Comparison of ENCODE assay signal across 11 mouse cellular contexts in the genomic region with DNA sequence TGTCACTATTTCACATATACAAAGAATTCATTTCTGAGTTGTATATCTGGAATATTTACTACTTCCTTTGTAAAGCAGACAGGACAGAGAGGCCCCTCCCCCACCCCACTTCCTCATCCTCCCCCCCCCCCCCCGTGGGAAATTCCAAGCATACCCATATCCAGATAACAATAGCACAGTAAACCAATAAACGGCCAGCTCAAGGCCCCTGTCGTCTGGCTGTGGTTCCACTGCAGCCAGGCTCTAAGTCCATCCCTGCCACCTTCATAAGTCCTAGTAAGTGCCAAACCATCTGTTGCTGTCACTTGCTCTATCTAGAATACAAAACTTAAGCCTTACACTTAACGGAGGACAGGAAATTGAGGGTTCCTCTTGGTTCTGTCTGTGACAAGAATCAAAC.
DNase-seq lines count a peak whose midpoint lies in the region; ATAC-seq and TF ChIP-seq lines count a peak whose summit lies in the region.
"Had no signal": no experiment of that assay in that cellular context is flagged by ENCODE, and none has a peak within 500 bp of the region (broad histone marks: within the 10 kb centered on the region; RNA-seq: fewer than 3 reads in every experiment).

No protein-coding gene starts in this region.

- no peaks in the 10 kb centered on the region for H3K27me3 ChIP-seq in liver, embryonic 11.5 days (replicated peaks; ENCODE audit: control insufficient read depth, insufficient read depth, low read length)
- no peaks in the 10 kb centered on the region for H3K27me3 ChIP-seq in embryonic facial prominence, embryonic 14.5 days (replicated peaks; ENCODE audit: control insufficient read depth, insufficient read depth, low read length)
- H3K27me3 ChIP-seq in intestine, postnatal 0 days (replicated peaks; ENCODE audit: control insufficient read depth, insufficient read depth, low read length) = no peaks in the 10 kb centered on the region
- H3K27me3 ChIP-seq: embryonic facial prominence, embryonic 12.5 days; hindbrain, embryonic 15.5 days; liver, embryonic 15.5 days had no signal

- no peak overlapping the region for H3K4me2 ChIP-seq in liver, embryonic 11.5 days
- H3K4me2 ChIP-seq in embryonic facial prominence, embryonic 14.5 days (ENCODE audit: low read depth, low read length) = no peak overlapping the region
- no peak overlapping the region for H3K4me2 ChIP-seq in intestine, postnatal 0 days (replicated peaks; ENCODE audit: low read depth)
- H3K4me2 ChIP-seq: embryonic facial prominence, embryonic 12.5 days; hindbrain, embryonic 15.5 days; liver, embryonic 15.5 days had no signal

- H3K27ac ChIP-seq in liver, embryonic 11.5 days (ENCODE audit: low read depth, low read length) = no peak overlapping the region
- no peak overlapping the region for H3K27ac ChIP-seq in embryonic facial prominence, embryonic 14.5 days (replicated peaks; ENCODE audit: low read depth, low read length)
- H3K27ac ChIP-seq in intestine, postnatal 0 days (ENCODE audit: low read depth, low read length) = no peak overlapping the region
- H3K27ac ChIP-seq in left cerebral cortex, adult 2 months = no peak overlapping the region
- H3K27ac ChIP-seq: embryonic facial prominence, embryonic 12.5 days; hindbrain, embryonic 15.5 days; liver, embryonic 15.5 days had no signal

- no peak overlapping the region for H3K4me3 ChIP-seq in liver, embryonic 11.5 days (ENCODE audit: low read depth, low read length)
- no peak overlapping the region for H3K4me3 ChIP-seq in embryonic facial prominence, embryonic 14.5 days (ENCODE audit: low read depth, low read length)
- H3K4me3 ChIP-seq in intestine, postnatal 0 days (ENCODE audit: low read depth, low read length) = no peak overlapping the region
- no peak overlapping the region for H3K4me3 ChIP-seq in left cerebral cortex, adult 2 months
- H3K4me3 ChIP-seq: embryonic facial prominence, embryonic 12.5 days; hindbrain, embryonic 15.5 days; liver, embryonic 15.5 days had no signal

- no peak for ATAC-seq in liver, embryonic 11.5 days (replicated peaks; ENCODE audit: low FRiP score)
- no peak for ATAC-seq in embryonic facial prominence, embryonic 14.5 days (ENCODE audit: low read depth)
- ATAC-seq in intestine, postnatal 0 days = 0 out of 2 replicates have a peak, but pooled peaks have one; percentile 43

- intact Hi-C loops in left cerebral cortex, adult 2 months (cut with DNase I) = no loop called here

- no peak for TF ChIP-seq CTCF in intestine, postnatal 0 days (IDR thresholded peaks at IDR 0.05; ENCODE audit: low read depth)
- TF ChIP-seq CTCF in left cerebral cortex, adult 2 months (IDR thresholded peaks at IDR 0.05) = no peak

- H3K9ac ChIP-seq in liver, embryonic 11.5 days (ENCODE audit: low read depth, low read length) = no peak overlapping the region
- H3K9ac ChIP-seq in embryonic facial prominence, embryonic 14.5 days (ENCODE audit: low read depth, low read length) = no peak overlapping the region
- H3K9ac ChIP-seq in intestine, postnatal 0 days (ENCODE audit: low read depth, low read length) = no peak overlapping the region
- H3K9ac ChIP-seq: embryonic facial prominence, embryonic 12.5 days; hindbrain, embryonic 15.5 days; liver, embryonic 15.5 days had no signal

- H3K9me3 ChIP-seq in liver, embryonic 11.5 days (ENCODE audit: control insufficient read depth, low read length) = no peaks in the 10 kb centered on the region
- H3K9me3 ChIP-seq in embryonic facial prominence, embryonic 14.5 days (ENCODE audit: control insufficient read depth, low read length) = no peaks in the 10 kb centered on the region
- no peaks in the 10 kb centered on the region for H3K9me3 ChIP-seq in intestine, postnatal 0 days (ENCODE audit: control insufficient read depth)
- H3K9me3 ChIP-seq: embryonic facial prominence, embryonic 12.5 days; hindbrain, embryonic 15.5 days; liver, embryonic 15.5 days had no signal

- 2% methylated on average over 4 of the region's 4 CpGs for WGBS in liver, embryonic 11.5 days
- WGBS in embryonic facial prominence, embryonic 14.5 days = 12% methylated on average over 4 of the region's 4 CpGs
- WGBS in intestine, postnatal 0 days = 2% methylated on average over 4 of the region's 4 CpGs

- peaks cover 10% of the 10 kb centered on the region; the same call in 1 of the 2 replicates for H3K4me1 ChIP-seq in liver, embryonic 11.5 days (replicated peaks; ENCODE audit: control insufficient read depth, insufficient read depth, low read length)
- peaks cover 17% of the 10 kb centered on the region; the same call in 1 of the 2 replicates for H3K4me1 ChIP-seq in embryonic facial prominence, embryonic 14.5 days (ENCODE audit: control insufficient read depth, insufficient read depth, low read length)
- peaks cover 10% of the 10 kb centered on the region; the same call in 1 of the 2 replicates for H3K4me1 ChIP-seq in intestine, postnatal 0 days (replicated peaks; ENCODE audit: control insufficient read depth, insufficient read depth, low read length)
- H3K4me1 ChIP-seq: hindbrain, embryonic 15.5 days; liver, embryonic 15.5 days had no signal

- no peaks in the 10 kb centered on the region for H3K36me3 ChIP-seq in liver, embryonic 11.5 days (ENCODE audit: control insufficient read depth, insufficient read depth, low read length)
- no peaks in the 10 kb centered on the region for H3K36me3 ChIP-seq in embryonic facial prominence, embryonic 14.5 days (ENCODE audit: control insufficient read depth, insufficient read depth, low read length)
- H3K36me3 ChIP-seq in intestine, postnatal 0 days (ENCODE audit: control insufficient read depth, insufficient read depth) = no peaks in the 10 kb centered on the region
- H3K36me3 ChIP-seq: embryonic facial prominence, embryonic 12.5 days; hindbrain, embryonic 15.5 days; liver, embryonic 15.5 days had no signal

- DNase-seq in liver = peak; percentile 39
- DNase-seq in liver, embryonic 11.5 days (ENCODE audit: low spot score) = no peak
- peak; percentile 38 for DNase-seq in embryonic facial prominence, embryonic 14.5 days (ENCODE audit: low spot score)
- peak; percentile 16 for DNase-seq in lung, postnatal 25 days (ENCODE audit: low spot score)
- no peak for DNase-seq in left cerebral cortex, adult 2 months (ENCODE audit: extremely low spot score in 1 of 2, low spot score in 2 of 2)
- no peak for DNase-seq in spleen, postnatal 4 days (ENCODE audit: low spot score in 2 of 2)
- no peak for DNase-seq in frontal cortex, adult 2 months (ENCODE audit: extremely low spot score in 1 of 2, low spot score in 1 of 2)

Comparison
In these comparisons a context has a peak if more than half of its experiments do, and no peak if none do; other contexts are left out.
1. DNase-seq: peak in liver (single experiment), embryonic facial prominence, embryonic 14.5 days (single experiment) and lung, postnatal 25 days (single experiment); none in liver, embryonic 11.5 days (single experiment), left cerebral cortex, adult 2 months (0 of 2), spleen, postnatal 4 days (0 of 2) and frontal cortex, adult 2 months (0 of 2).